Mouse (Mus musculus) liver, embryonic 14.5 days (tissue): ENCODE measurements around the gene Map4k3.

ENCODE experiments used
- CTCF ChIP-seq: IDR thresholded peaks from 2 replicates; pipeline ENCODE4 v1.5.1; 2016; ENCODE audit warnings: antibody characterized with exemption, low read depth, control low read depth
- EP300 ChIP-seq: IDR thresholded peaks from 2 replicates; pipeline ENCODE4 v1.6.1; 2016; ENCODE audit warnings: antibody characterized with exemption, low read depth

GRCm38 (mm10) chr17:80693707-80694106, 34.6 kb downstream of the Map4k3 start:
- no peak for TF ChIP-seq CTCF
- TF ChIP-seq EP300: no peak
